ENCODE assay signal across 8 mouse cellular contexts in the genomic region with DNA sequence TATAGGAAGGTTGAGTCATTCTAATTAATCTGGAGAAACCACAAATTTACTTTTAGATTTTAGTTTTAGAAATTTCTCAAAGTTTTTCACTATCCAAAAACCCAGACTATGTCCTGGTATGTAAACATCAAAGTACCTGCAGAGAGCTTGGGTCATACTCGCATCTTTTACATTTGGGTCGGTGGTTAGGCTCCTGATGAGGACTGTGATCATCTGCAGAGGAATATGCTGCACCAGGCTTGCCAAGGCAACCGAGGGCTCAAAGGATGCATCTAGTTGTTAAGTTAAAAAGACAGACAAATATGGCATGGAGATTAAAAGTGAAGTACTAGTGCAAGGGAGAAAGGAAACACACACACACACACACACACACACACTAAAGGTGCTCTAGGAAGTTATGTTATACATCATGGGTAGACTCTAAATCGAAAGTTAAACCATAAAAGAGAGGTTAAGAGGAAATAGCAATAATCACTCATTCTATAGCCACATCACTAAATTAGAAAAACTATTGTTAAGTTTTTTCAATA. TPM values are rescaled to one million over a fixed set of nuclear protein-coding genes. Genes with fewer than 3 reads are reported as not detected.
A peak's percentile ranks its signal among the peaks of the same experiment; 100 is the strongest.
DNase-seq lines count a peak whose midpoint lies in the region; ATAC-seq and TF ChIP-seq lines count a peak whose summit lies in the region.

No protein-coding gene starts in this region.

- no peak for ATAC-seq in heart, embryonic 12.5 days (ENCODE audit: insufficient number of reproducible peaks, low FRiP score)
- no peak for ATAC-seq in liver, embryonic 12.5 days

- TF ChIP-seq CTCF in embryonic fibroblast, embryonic 13.5 days (IDR thresholded peaks at IDR 0.05; ENCODE audit: borderline replicate concordance, insufficient read depth, low read length): no peak

- H3K36me3 ChIP-seq in heart, embryonic 12.5 days: peaks cover 12% of the 10 kb centered on the region
- H3K36me3 ChIP-seq in liver, embryonic 12.5 days: peaks cover 44% of the 10 kb centered on the region

- H3K4me2 ChIP-seq in heart, embryonic 12.5 days: peak overlapping the region; percentile 66
- H3K4me2 ChIP-seq in liver, embryonic 12.5 days: peak overlapping the region; percentile 90

- no peaks in the 10 kb centered on the region for H3K27me3 ChIP-seq in heart, embryonic 12.5 days (replicated peaks)
- no peaks in the 10 kb centered on the region for H3K27me3 ChIP-seq in liver, embryonic 12.5 days (replicated peaks)

- H3K9me3 ChIP-seq in heart, embryonic 12.5 days (replicated peaks): no peaks in the 10 kb centered on the region
- no peaks in the 10 kb centered on the region for H3K9me3 ChIP-seq in liver, embryonic 12.5 days (replicated peaks)

- intact Hi-C loops in gastrocnemius, postnatal 36 days (cut with DNase I): no loop called here

- H3K9ac ChIP-seq in heart, embryonic 12.5 days: peak overlapping the region; percentile 50
- peak overlapping the region; percentile 97 for H3K9ac ChIP-seq in liver, embryonic 12.5 days

- H3K27ac ChIP-seq in heart, embryonic 12.5 days (ENCODE audit: poor library complexity, severe bottlenecking): no peak overlapping the region
- no peak overlapping the region for H3K27ac ChIP-seq in embryonic fibroblast, embryonic 13.5 days (ENCODE audit: insufficient read depth, low read length)
- peak overlapping the region; percentile 48; the same call in 1 of the 2 replicates for H3K27ac ChIP-seq in liver, embryonic 12.5 days

- TF ChIP-seq POLR2A in embryonic fibroblast, embryonic 13.5 days (IDR thresholded peaks at IDR 0.05; ENCODE audit: low read depth, low read length): no peak

- peaks cover 26% of the 10 kb centered on the region for H3K4me1 ChIP-seq in heart, embryonic 12.5 days (replicated peaks)
- no peaks in the 10 kb centered on the region for H3K4me1 ChIP-seq in embryonic fibroblast, embryonic 13.5 days (ENCODE audit: control insufficient read depth, insufficient read depth, low read length)
- peaks cover 48% of the 10 kb centered on the region for H3K4me1 ChIP-seq in liver, embryonic 12.5 days

- peak overlapping the region; percentile 33 for H3K4me3 ChIP-seq in heart, embryonic 12.5 days
- H3K4me3 ChIP-seq in embryonic fibroblast, embryonic 13.5 days (ENCODE audit: insufficient read depth, low read length): peak overlapping the region; percentile 40
- H3K4me3 ChIP-seq in liver, embryonic 12.5 days: peak overlapping the region; percentile 98

- WGBS in heart, embryonic 12.5 days: 75% methylated on average over 4 of the region's 4 CpGs
- 52% methylated on average over 4 of the region's 4 CpGs for WGBS in liver, embryonic 12.5 days (ENCODE audit: insufficient replicate concordance)

- no peak for DNase-seq in heart, adult 11 months
- DNase-seq in 416B (ENCODE audit: low read depth): peak; percentile 28
- no peak for DNase-seq in embryo, embryonic 10 days (ENCODE audit: low spot score)
- DNase-seq in gastrocnemius, postnatal 36 days: no peak
- no peak for DNase-seq in layer of hippocampus, adult 8-10 months (ENCODE audit: low spot score in 2 of 2)

RNA-seq across cellular contexts. Expression of gene Usp38, which starts 2.6 kb away (rescaled TPM):
- 21.5 and 22.4 TPM in 2 replicates for polyA plus RNA-seq in heart, embryonic 12.5 days (2016; fragmentation: Nextera tagmentation; extraction: Ambion mirVana)
- 17.3 and 17.6 TPM in 2 replicates for polyA plus RNA-seq in embryonic fibroblast, embryonic 13.5 days (2011; ENCODE audit: insufficient read length, low read depth, missing spikeins)
- polyA plus RNA-seq in liver, embryonic 12.5 days (2016; fragmentation: Nextera tagmentation; extraction: Ambion mirVana): 19.3 and 20.7 TPM in 2 replicates
- total RNA-seq in gastrocnemius, postnatal 36 days (2021): 10 to 100 TPM; 18.9 to 20.6 TPM
- 10 to 100 TPM; 21.5 to 25.2 (median 23.4) TPM for total RNA-seq in layer of hippocampus, adult 8-10 months (2022)

Comparison
In these comparisons a context has a peak if more than half of its experiments do, and no peak if none do; other contexts are left out.
1. H3K4me3 ChIP-seq: peak in every context shown above with its lines; median percentile 98 in liver, embryonic 12.5 days; 40 in embryonic fibroblast, embryonic 13.5 days; 33 in heart, embryonic 12.5 days.